Mouse (Mus musculus) liver, embryonic 12.5 days (tissue): ENCODE measurements around the gene C2cd4a. TPM values are rescaled to one million over a fixed set of nuclear protein-coding genes. Genes with fewer than 3 reads are reported as not detected.

Experiments used
- ATAC-seq: fragments of 200-750 bp; cut with Nextera tagmentation; 2 replicates; pipeline ENCODE4 v1.8.0; 2017; ENCODE audit warnings: moderate number of reproducible peaks, mild to moderate bottlenecking, moderate library complexity
- H3K27ac ChIP-seq: fragments of 300-500 bp; sonication (generic); 2 replicates; pipeline ENCODE4 v1.5.1; 2016; ENCODE audit warnings: mild to moderate bottlenecking
- H3K27me3 ChIP-seq: fragments of 300-500 bp; sonication (generic); replicated peaks from 2 replicates; pipeline ENCODE4 v1.6.1; 2016; ENCODE audit warnings: mild to moderate bottlenecking, moderate library complexity
- H3K36me3 ChIP-seq: fragments of 300-500 bp; sonication (generic); 2 replicates; pipeline ENCODE4 v1.6.1; 2016; ENCODE audit warnings: mild to moderate bottlenecking, moderate library complexity
- H3K4me1 ChIP-seq: fragments of 300-500 bp; sonication (generic); 2 replicates; pipeline ENCODE4 v1.6.1; 2016
- H3K4me2 ChIP-seq: fragments of 300-500 bp; sonication (generic); 2 replicates; pipeline ENCODE4 v1.6.1; 2016; ENCODE audit warnings: mild to moderate bottlenecking, moderate library complexity
- H3K4me3 ChIP-seq: fragments of 300-500 bp; sonication (generic); 2 replicates; pipeline ENCODE4 v1.5.1; 2016; ENCODE audit warnings: mild to moderate bottlenecking, moderate library complexity
- H3K9ac ChIP-seq: fragments of 300-500 bp; sonication (generic); 2 replicates; pipeline ENCODE4 v1.6.1; 2016; ENCODE audit warnings: mild to moderate bottlenecking, moderate library complexity
- H3K9me3 ChIP-seq: fragments of 300-500 bp; sonication (generic); replicated peaks from 2 replicates; pipeline ENCODE4 v1.6.1; 2016; ENCODE audit warnings: mild to moderate bottlenecking, moderate library complexity
- WGBS: fragments of 180-500 bp; shearing (Covaris S2); methylation state at CpG from one replicate; pipeline ENCODE4 v1.1.7; 2016; ENCODE audit not compliant: insufficient replicate concordance; 5-methylcytosine and 5-hydroxymethylcytosine counted together
- polyA plus RNA-seq: library from polyadenylated mRNA; unstranded; fragments of >200 nt; fragmentation: Nextera tagmentation; extraction: Ambion mirVana; gene quantifications from 2 replicates; pipeline ENCODE4 v1.2.1, GENCODE M21; 2016

The C2cd4a gene
- polyA plus RNA-seq, 1 experiment from 2014 or later = 6.5 TPM

DNA sequence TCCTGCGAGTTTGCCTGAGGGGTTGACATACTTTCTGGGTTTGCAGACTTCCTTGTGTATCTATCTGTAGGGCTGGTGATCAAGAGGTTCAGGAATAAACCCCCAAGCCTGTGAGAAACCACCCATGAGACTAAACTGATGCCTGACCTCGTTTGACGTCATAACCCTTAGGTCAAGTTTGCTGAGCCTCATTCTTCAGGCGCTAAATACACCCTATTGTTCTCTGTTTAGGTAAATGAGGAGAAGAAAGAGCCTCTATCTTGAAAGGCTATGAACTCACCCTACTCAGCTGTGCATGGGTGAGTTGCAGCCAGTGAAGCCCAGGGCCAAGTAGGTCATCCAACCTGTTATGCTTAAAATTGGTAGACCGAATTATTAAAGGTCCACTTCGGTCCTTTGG is 49.3 kb downstream of the C2cd4a start:
- H3K4me1 ChIP-seq = no peaks in the 10 kb centered on the region
- no peak for ATAC-seq
- peaks cover 12% of the 10 kb centered on the region; the same call in 1 of the 2 replicates for H3K27me3 ChIP-seq
- H3K4me3 ChIP-seq = no peak overlapping the region
- peaks cover 6% of the 10 kb centered on the region; the same call in 1 of the 2 replicates for H3K9me3 ChIP-seq
- H3K36me3 ChIP-seq = no peaks in the 10 kb centered on the region
- no peak overlapping the region for H3K4me2 ChIP-seq
- 62% methylated on average over 6 of the region's 6 CpGs for WGBS
- no peak overlapping the region for H3K9ac ChIP-seq
- no peak overlapping the region for H3K27ac ChIP-seq

Other genes with a start within 250 kb of the C2cd4a start
- 0.12 TPM in 1 of 2 replicates, not detected in the other for gene C2cd4b, start 72.9 kb downstream of the C2cd4a start, polyA plus RNA-seq
- gene Vps13c, start 8.1 kb upstream of the C2cd4a start, polyA plus RNA-seq = 9.7 and 11.7 TPM in 2 replicates